Mouse (Mus musculus) ES-E14 (cell line): ENCODE data around the gene Ankmy2. TPM values are rescaled to one million over a fixed set of nuclear protein-coding genes. Genes with fewer than 3 reads are reported as not detected.

Experiments used
- DNase-seq: peaks from one replicate; pipeline ENCODE4 v3.0.0-alpha.2; 2013; ENCODE audit warnings: low read depth, low spot score
- H3K27ac ChIP-seq: 2 replicates; pipeline ENCODE4 v1.5.1; 2012; ENCODE audit warnings: low read depth, mild to moderate bottlenecking, low read length, moderate library complexity, mixed read lengths; ENCODE audit not compliant: poor library complexity, insufficient read depth, severe bottlenecking
- H3K36me3 ChIP-seq: 2 replicates; pipeline ENCODE4 v1.6.1; 2012; ENCODE audit warnings: mild to moderate bottlenecking, low read length, moderate library complexity, mixed read lengths; ENCODE audit not compliant: control insufficient read depth, poor library complexity, insufficient read depth, severe bottlenecking
- H3K4me1 ChIP-seq, 2 experiments: fragments of 150-350 bp in 1 of 2; sonication (generic) in 1 of 2; 2 replicates each; pipeline ENCODE4 v1.6.1; 2012; ENCODE audit warnings: low read length in 2 of 2, mild to moderate bottlenecking in 1 of 2, mixed read lengths in 1 of 2; ENCODE audit not compliant: control insufficient read depth in 2 of 2, insufficient read depth in 2 of 2, poor library complexity in 1 of 2
- H3K4me3 ChIP-seq, 2 experiments: fragments of 150-350 bp in 1 of 2; sonication (generic) in 1 of 2; 2 replicates each; pipeline ENCODE4 v1.5.1; 2012; ENCODE audit warnings: low read length in 2 of 2, low read depth in 1 of 2, mild to moderate bottlenecking in 1 of 2, mixed read lengths in 1 of 2; ENCODE audit not compliant: insufficient read depth in 1 of 2, poor library complexity in 1 of 2, severe bottlenecking in 1 of 2
- H3K9ac ChIP-seq: 2 replicates; pipeline ENCODE4 v1.6.1; 2012; ENCODE audit warnings: low read depth, mild to moderate bottlenecking, low read length, mixed read lengths; ENCODE audit not compliant: poor library complexity, insufficient read depth, severe bottlenecking
- H3K9me3 ChIP-seq: fragments of 150-350 bp; sonication (generic); 2 replicates; pipeline ENCODE4 v1.6.1; 2012; ENCODE audit warnings: low read depth, mild to moderate bottlenecking, low read length; ENCODE audit not compliant: control insufficient read depth, insufficient read depth
- CHD2 ChIP-seq: IDR thresholded peaks from 2 replicates; pipeline ENCODE4 v1.6.1; 2014; ENCODE audit warnings: mild to moderate bottlenecking, low read depth, low read length, inconsistent platforms
- HCFC1 ChIP-seq: IDR thresholded peaks from 2 replicates; pipeline ENCODE4 v1.6.1; 2012; ENCODE audit warnings: low read length, inconsistent platforms, borderline replicate concordance; ENCODE audit not compliant: insufficient read depth
- MAFK ChIP-seq: IDR thresholded peaks from 2 replicates; pipeline ENCODE4 v1.6.1; 2014; ENCODE audit warnings: mild to moderate bottlenecking, low read depth, low read length, inconsistent platforms; ENCODE audit not compliant: insufficient read depth
- ZC3H11A ChIP-seq: IDR thresholded peaks from 2 replicates; pipeline ENCODE4 v1.6.1; 2012; ENCODE audit warnings: low read depth, mild to moderate bottlenecking, inconsistent platforms, low read length, borderline replicate concordance
- ZNF384 ChIP-seq: IDR thresholded peaks from 2 replicates; pipeline ENCODE4 v1.6.1; 2012; ENCODE audit warnings: low read depth, low read length, inconsistent platforms
- in situ Hi-C, 2 experiments: fragments of 600-800 bp; cut with MboI; formaldehyde crosslinking; loops; one replicate each; pipeline ENCODE4 v1.15.1; 2025; ENCODE audit warnings: low sequenced_read_pairs in 2 of 2, inconsistent platforms in 1 of 2; ENCODE audit not compliant: unreplicated experiment in 2 of 2
- total RNA-seq: library from RNA; depleted of rRNA; stranded (reverse); fragments of 300-350 nt; gene quantifications from 2 replicates; pipeline ENCODE4 v1.2.3, GENCODE M21; 2012

The Ankmy2 gene
- total RNA-seq, 1 experiment = 21.2 TPM

DNA sequence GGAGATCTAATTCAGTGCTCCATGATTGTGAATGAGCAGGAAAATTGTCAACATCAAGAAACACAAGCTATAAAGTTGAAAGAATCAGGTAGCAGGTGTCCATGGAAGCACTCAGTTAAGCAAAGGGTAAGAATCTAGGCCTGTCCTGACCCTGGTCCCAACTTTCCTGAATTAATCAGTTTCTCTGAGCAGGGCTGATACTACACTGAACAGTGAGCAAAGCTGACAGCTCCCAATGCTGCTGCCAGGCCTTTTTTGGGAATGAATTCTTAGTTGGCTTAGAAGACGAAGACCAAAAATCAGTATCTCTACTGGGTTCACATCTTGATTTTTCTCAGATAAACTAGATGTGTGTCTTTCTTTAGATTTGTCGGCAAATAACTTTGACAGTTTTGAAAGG is 6.2 kb upstream of the Ankmy2 start:
- Histone ChIP-seq H3K9ac (no peak overlapping the region), H3K9me3 (no peaks in the 10 kb centered on the region), H3K4me1 (peaks cover 7 to 9% of the 10 kb centered on the region in 2 experiments), H3K27ac (no peak overlapping the region), H3K4me3 (no peak overlapping the region), H3K36me3 (peaks cover 2% of the 10 kb centered on the region; the same call in 1 of the 2 replicates)
- TF ChIP-seq HCFC1 = no peak
- no peak for TF ChIP-seq CHD2
- no peak for TF ChIP-seq ZNF384
- no peak for TF ChIP-seq MAFK
- no peak for DNase-seq
- in situ Hi-C loops = no loop called here

DNA sequence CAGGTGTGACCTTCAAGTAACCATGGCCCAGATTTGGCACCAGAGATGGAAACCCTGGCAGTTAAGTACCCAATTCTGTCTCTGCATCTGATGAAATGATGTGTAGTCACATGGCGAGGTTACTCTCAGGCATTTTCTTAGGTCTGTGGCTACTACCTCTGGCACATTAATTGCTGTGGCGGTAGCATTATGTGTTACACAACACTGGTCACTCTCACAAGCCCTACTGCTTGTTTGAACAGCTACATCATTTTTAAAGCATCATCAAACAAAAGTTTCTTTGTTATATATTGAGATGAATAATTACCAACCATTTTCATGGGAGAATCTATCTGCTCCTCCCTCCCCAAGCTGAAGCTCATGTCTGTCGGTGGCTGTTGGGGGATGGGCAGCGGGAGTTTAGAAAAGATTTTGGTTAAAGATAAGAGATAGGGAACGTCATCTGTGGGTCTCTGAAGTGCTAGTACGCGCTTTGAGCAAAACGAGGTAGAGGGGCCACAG is 1.7 kb upstream of the Ankmy2 start:
- Histone ChIP-seq H3K36me3 (peaks cover 2% of the 10 kb centered on the region; the same call in 1 of the 2 replicates), H3K4me3 (peak overlapping the region; percentile 74 to 98), H3K4me1 (peaks cover 7 to 10% of the 10 kb centered on the region in 2 experiments), H3K9me3 (no peaks in the 10 kb centered on the region), H3K27ac (no peak overlapping the region), H3K9ac (peak overlapping the region; percentile 59; the same call in 1 of the 2 replicates)
- in situ Hi-C loops = no loop called here
- no peak for DNase-seq
- TF ChIP-seq HCFC1 (no peak), MAFK (no peak), CHD2 (no peak), ZC3H11A (no peak), ZNF384 (no peak)

DNA sequence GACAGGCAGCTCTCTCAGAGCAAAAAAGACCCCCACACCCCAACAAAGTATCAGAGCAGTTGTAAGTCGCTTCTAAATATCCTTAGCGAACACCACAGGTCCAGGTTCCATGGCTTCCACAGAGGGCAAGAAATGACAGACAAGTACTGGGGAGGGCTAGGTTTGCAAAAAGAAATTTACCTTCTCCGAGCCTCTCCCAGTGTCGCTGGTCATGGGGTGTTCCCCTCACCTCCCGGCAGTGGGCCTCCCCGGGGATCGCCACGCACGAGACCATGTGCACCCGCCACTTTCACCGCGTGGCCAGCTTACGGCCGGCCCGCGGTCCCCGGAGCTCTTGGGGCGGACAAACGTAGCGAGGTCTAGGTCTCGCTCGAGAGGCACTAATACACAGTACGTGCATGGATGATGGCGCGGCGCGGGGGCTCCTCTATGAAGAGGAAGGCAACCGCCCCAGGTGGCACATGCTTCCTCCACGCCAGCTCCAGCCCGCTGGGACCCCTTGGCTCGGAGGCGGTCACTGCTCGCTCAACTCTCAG is 745 bp upstream of the Ankmy2 start:
- peaks cover 2% of the 10 kb centered on the region; the same call in 1 of the 2 replicates for H3K36me3 ChIP-seq
- in situ Hi-C loops = no loop called here
- peaks cover 7 to 10% of the 10 kb centered on the region in 2 experiments for H3K4me1 ChIP-seq

GRCm38 (mm10) chr12:36157304-36157637 is 357 bp downstream of the Ankmy2 start:
- H3K9ac ChIP-seq = peak overlapping the region; percentile 73
- peaks cover 2% of the 10 kb centered on the region; the same call in 1 of the 2 replicates for H3K36me3 ChIP-seq
- DNase-seq = no peak
- H3K9me3 ChIP-seq = no peaks in the 10 kb centered on the region
- peaks cover 7 to 10% of the 10 kb centered on the region in 2 experiments for H3K4me1 ChIP-seq
- H3K4me3 ChIP-seq = peak overlapping the region; percentile 74
- in situ Hi-C loops = no loop called here
- H3K27ac ChIP-seq = peak overlapping the region; percentile 20; the same call in 1 of the 2 replicates
- no peak for TF ChIP-seq CHD2
- no peak for TF ChIP-seq ZC3H11A
- TF ChIP-seq MAFK = no peak
- no peak for TF ChIP-seq ZNF384
- TF ChIP-seq HCFC1 = no peak

More for the DNA sequence above, 745 bp upstream of the Ankmy2 start:
- DNase-seq = peak; percentile 19
- Histone ChIP-seq H3K9ac (peak overlapping the region; percentile 94), H3K27ac (no peak overlapping the region), H3K4me3 (peak overlapping the region; percentile 74 to 98), H3K9me3 (no peaks in the 10 kb centered on the region)
- TF ChIP-seq MAFK (no peak), ZNF384 (no peak), CHD2 (no peak), ZC3H11A (no peak), HCFC1 (no peak; the same call in 1 of the 2 replicates)

GRCm38 (mm10) chr12:36157638-36158308 is 859 bp downstream of the Ankmy2 start, which contains the start of gene Bzw2:
Gene Bzw2 (minus strand): TSS chr12:36158080.
- peaks cover 7 to 10% of the 10 kb centered on the region in 2 experiments for H3K4me1 ChIP-seq
- peaks cover 2% of the 10 kb centered on the region; the same call in 1 of the 2 replicates for H3K36me3 ChIP-seq
- TF ChIP-seq CHD2 (no peak), ZC3H11A (no peak), HCFC1 (no peak), MAFK (no peak), ZNF384 (no peak)
- in situ Hi-C loops = no loop called here
- peak; percentile 62 for DNase-seq
- no peaks in the 10 kb centered on the region for H3K9me3 ChIP-seq
- H3K27ac ChIP-seq = peak within 1 kb of the TSS; percentile 58; the same call in 1 of the 2 replicates
- H3K4me3 ChIP-seq = peak within 1 kb of the TSS; percentile 74
- peak within 1 kb of the TSS; percentile 73 for H3K9ac ChIP-seq
